Mouse (Mus musculus) B cell, adult (primary cell): ENCODE measurements around the gene Smad9. TPM values are rescaled to one million over a fixed set of nuclear protein-coding genes. Genes with fewer than 3 reads are reported as not detected.

Experiments
- total RNA-seq: library from RNA; stranded (reverse); gene quantifications from 4 replicates; pipeline ENCODE4 v1.2.4, GENCODE M21; 2023; ENCODE audit not compliant: inconsistent age

Smad9 gene
- not detected in 4 replicates for total RNA-seq

GRCm38 (mm10) chr3:54755145-54756041 lies at the start of gene Smad9:
Gene Smad9, plus strand, starts transcription at chr3:54755582.

GRCm38 (mm10) chr3:54714253-54714652 lies 41.1 kb upstream of the Smad9 start, which contains the start of gene Gm21958:
Gene Gm21958, minus strand, starts transcription at chr3:54714353.

DNA sequence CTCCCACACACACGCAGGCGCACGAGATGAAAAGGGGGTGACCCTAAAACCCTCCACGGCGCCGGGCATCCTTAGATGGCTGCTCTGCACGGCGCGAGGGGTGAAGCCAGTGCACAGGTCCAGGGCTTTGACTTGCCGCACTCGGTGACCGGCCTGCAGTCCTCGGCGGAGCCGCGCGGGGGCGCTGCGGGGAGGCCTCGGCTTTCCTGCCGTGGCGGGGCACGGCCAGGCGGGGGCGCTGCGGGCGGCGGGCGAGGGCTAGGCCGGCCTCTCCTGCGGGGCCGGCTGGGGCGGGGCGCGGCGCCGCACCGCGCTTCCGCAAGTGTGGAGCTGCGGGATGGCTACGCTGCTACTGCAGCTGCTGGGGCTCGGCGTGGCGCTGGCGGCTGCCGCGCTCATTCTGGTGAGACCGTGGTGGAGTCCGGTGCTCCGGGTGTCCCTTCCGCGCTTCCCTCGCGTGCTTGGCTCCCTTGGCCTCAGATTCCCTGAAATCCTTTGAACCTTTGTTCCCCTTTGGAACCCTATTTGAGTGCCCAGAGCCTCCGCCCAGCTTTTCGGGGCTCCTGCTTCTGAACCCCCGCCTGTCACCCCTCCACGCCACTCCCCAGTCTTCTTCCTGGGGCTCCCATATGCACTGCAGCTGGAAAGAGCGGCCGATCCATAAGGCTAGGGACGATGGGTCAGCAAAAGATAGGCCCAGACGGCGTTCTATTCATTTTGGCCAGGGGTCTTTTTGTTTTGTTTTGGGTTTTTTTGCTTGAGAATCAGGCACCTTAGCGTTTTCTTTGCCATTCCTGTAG lies 19.9 kb upstream of the Smad9 start, which contains the start of the genes Exosc8 and Alg5:
Gene Exosc8 (minus strand): TSS at position 147 of the 800 bp plus-strand sequence.
Gene Alg5 (plus strand): TSS at position 293 of the 800 bp plus-strand sequence.

DNA sequence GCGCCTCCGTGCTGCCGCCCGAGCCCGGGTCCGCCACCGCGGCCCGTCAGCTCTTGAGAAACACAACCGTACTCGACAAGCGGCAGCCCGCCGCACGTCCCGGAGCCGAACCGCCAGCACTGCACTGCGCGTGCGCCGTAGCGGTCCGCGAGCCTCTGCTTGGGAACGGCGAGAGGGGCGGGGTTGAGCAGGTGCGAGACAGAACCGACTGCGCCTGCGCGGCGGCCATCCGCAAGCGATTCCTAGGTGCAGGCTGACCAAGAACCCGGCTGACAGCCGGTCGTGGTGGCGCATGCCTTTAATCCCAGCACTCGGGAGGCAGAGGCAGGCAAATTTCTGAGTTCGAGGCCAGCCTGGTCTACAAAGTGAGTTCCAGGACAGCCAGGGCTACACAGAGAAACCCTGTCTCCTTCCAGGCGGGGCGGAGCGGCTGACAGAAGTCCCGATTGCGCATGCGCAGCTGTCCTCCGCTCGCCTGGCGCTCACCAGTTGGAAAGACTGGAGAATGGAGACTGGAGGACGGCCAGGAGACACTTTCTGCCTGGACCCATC lies 52.4 kb downstream of the Smad9 start, which contains the start of gene Rfxap:
Gene Rfxap (minus strand): TSS at position 126 of the 552 bp plus-strand sequence.

Other genes with a start within 250 kb of the Smad9 start
- gene Supt20, start 62.8 kb upstream of the Smad9 start, total RNA-seq, result 165 to 189 TPM (median 181 TPM) in 4 replicates
- not detected in 4 replicates for gene Gm21958, start 41.2 kb upstream of the Smad9 start, total RNA-seq
- gene Exosc8, start 20.2 kb upstream of the Smad9 start, total RNA-seq, result 70.7 to 102 TPM (median 82.3 TPM) in 4 replicates
- 15.1 to 22.8 TPM (median 19.3 TPM) in 4 replicates for gene Alg5, start 20.0 kb upstream of the Smad9 start, total RNA-seq
- gene Rfxap, start 52.2 kb downstream of the Smad9 start, total RNA-seq, result 24.0 to 34.0 TPM (median 27.0 TPM) in 4 replicates
- not detected in 4 replicates for gene Sertm1, start 160.3 kb downstream of the Smad9 start, total RNA-seq